Mouse (Mus musculus): ENCODE data around the gene Sh3bp5. TPM values are rescaled to one million over a fixed set of nuclear protein-coding genes. Genes with fewer than 3 reads are reported as not detected.

The Sh3bp5 gene
- polyA plus RNA-seq, 1 experiment from 2014 or later, result 29.7 TPM

- H3K9ac ChIP-seq (replicated peaks), result no peak overlapping the region
- no peaks in the 10 kb centered on the region for H3K27me3 ChIP-seq (ENCODE audit: insufficient read depth, low read length)
- 50% methylated on average over 5 of the region's 5 CpGs for WGBS (ENCODE audit: insufficient replicate concordance)
- no peak for ATAC-seq
- H3K27ac ChIP-seq (ENCODE audit: low read depth), result peak overlapping the region; percentile 50
- H3K9me3 ChIP-seq (ENCODE audit: low read length), result no peaks in the 10 kb centered on the region
- H3K4me1 ChIP-seq (ENCODE audit: insufficient read depth), result peaks cover 71% of the 10 kb centered on the region
- H3K4me3 ChIP-seq (ENCODE audit: low read depth, low read length), result no peak overlapping the region
- TF ChIP-seq EP300 (IDR thresholded peaks at IDR 0.05; ENCODE audit: low read depth) (no peak), CTCF (IDR thresholded peaks at IDR 0.05; ENCODE audit: low read depth) (no peak)
- peak; percentile 13 for DNase-seq
- no peak overlapping the region for H3K4me2 ChIP-seq (ENCODE audit: low read depth, low read length)
- H3K36me3 ChIP-seq (replicated peaks; ENCODE audit: insufficient read depth, low read length), result peaks cover 21% of the 10 kb centered on the region
These were observed 6.9 kb downstream of the Sh3bp5 start for GRCm38 (mm10) chr14:31429004-31429395.

- Histone ChIP-seq H3K36me3 (replicated peaks; ENCODE audit: insufficient read depth, low read length) (peaks cover 21% of the 10 kb centered on the region), H3K27me3 (ENCODE audit: insufficient read depth, low read length) (no peaks in the 10 kb centered on the region), H3K4me3 (ENCODE audit: low read depth, low read length) (no peak overlapping the region), H3K27ac (ENCODE audit: low read depth) (peak overlapping the region; percentile 50), H3K9ac (replicated peaks) (no peak overlapping the region), H3K9me3 (ENCODE audit: low read length) (no peaks in the 10 kb centered on the region), H3K4me2 (ENCODE audit: low read depth, low read length) (no peak overlapping the region), H3K4me1 (ENCODE audit: insufficient read depth) (peaks cover 72% of the 10 kb centered on the region)
- WGBS (ENCODE audit: insufficient replicate concordance), result 47% methylated on average over 15 of the region's 15 CpGs
- ATAC-seq, result peak; percentile 93
- no peak for TF ChIP-seq EP300 (IDR thresholded peaks at IDR 0.05; ENCODE audit: low read depth)
- no peak for TF ChIP-seq CTCF (IDR thresholded peaks at IDR 0.05; ENCODE audit: low read depth)
- DNase-seq, result peak; percentile 72
These were observed 7.5 kb downstream of the Sh3bp5 start for GRCm38 (mm10) chr14:31428211-31429003.

GRCm38 (mm10) chr14:31422961-31423791 is 12.7 kb downstream of the Sh3bp5 start:
- Histone ChIP-seq H3K4me3 (ENCODE audit: low read depth, low read length) (no peak overlapping the region), H3K27ac (ENCODE audit: low read depth) (peak overlapping the region; percentile 85), H3K4me2 (ENCODE audit: low read depth, low read length) (no peak overlapping the region), H3K27me3 (ENCODE audit: insufficient read depth, low read length) (no peaks in the 10 kb centered on the region), H3K36me3 (replicated peaks; ENCODE audit: insufficient read depth, low read length) (peaks cover 21% of the 10 kb centered on the region), H3K9me3 (ENCODE audit: low read length) (no peaks in the 10 kb centered on the region), H3K4me1 (ENCODE audit: insufficient read depth) (peaks cover 74% of the 10 kb centered on the region), H3K9ac (replicated peaks) (no peak overlapping the region)
- peak; percentile 71 for DNase-seq
- no peak for TF ChIP-seq CTCF (IDR thresholded peaks at IDR 0.05; ENCODE audit: low read depth)
- peak; percentile 39; the same call in 1 of the 2 replicates for TF ChIP-seq EP300 (IDR thresholded peaks at IDR 0.05; ENCODE audit: low read depth)
- WGBS (ENCODE audit: insufficient replicate concordance), result 41% methylated on average over 11 of the region's 11 CpGs
- ATAC-seq, result peak; percentile 36

- H3K9me3 ChIP-seq (ENCODE audit: low read length), result no peaks in the 10 kb centered on the region
- ATAC-seq, result 0 out of 2 replicates have a peak, but pooled peaks have one; percentile 9
- peak overlapping the region; percentile 85 for H3K27ac ChIP-seq (ENCODE audit: low read depth)
- peak; percentile 12 for DNase-seq
- TF ChIP-seq EP300 (IDR thresholded peaks at IDR 0.05; ENCODE audit: low read depth) (no peak; the same call in 1 of the 2 replicates), CTCF (IDR thresholded peaks at IDR 0.05; ENCODE audit: low read depth) (no peak)
- no peak overlapping the region for H3K9ac ChIP-seq (replicated peaks)
- 75% methylated on average over 5 of the region's 5 CpGs for WGBS (ENCODE audit: insufficient replicate concordance)
- H3K4me3 ChIP-seq (ENCODE audit: low read depth, low read length), result no peak overlapping the region
- H3K27me3 ChIP-seq (ENCODE audit: insufficient read depth, low read length), result no peaks in the 10 kb centered on the region
- H3K36me3 ChIP-seq (replicated peaks; ENCODE audit: insufficient read depth, low read length), result peaks cover 16% of the 10 kb centered on the region
- H3K4me1 ChIP-seq (ENCODE audit: insufficient read depth), result peaks cover 73% of the 10 kb centered on the region
- peak overlapping the region; percentile 6; the same call in 1 of the 2 replicates for H3K4me2 ChIP-seq (ENCODE audit: low read depth, low read length)
These were observed 13.5 kb downstream of the Sh3bp5 start for GRCm38 (mm10) chr14:31422395-31422794.

- Histone ChIP-seq H3K9me3 (ENCODE audit: low read length) (no peaks in the 10 kb centered on the region), H3K4me1 (ENCODE audit: insufficient read depth) (peaks cover 74% of the 10 kb centered on the region), H3K9ac (replicated peaks) (no peak overlapping the region), H3K4me2 (ENCODE audit: low read depth, low read length) (peak overlapping the region; percentile 6; the same call in 1 of the 2 replicates), H3K4me3 (ENCODE audit: low read depth, low read length) (no peak overlapping the region), H3K27me3 (ENCODE audit: insufficient read depth, low read length) (no peaks in the 10 kb centered on the region), H3K36me3 (replicated peaks; ENCODE audit: insufficient read depth, low read length) (peaks cover 11% of the 10 kb centered on the region), H3K27ac (ENCODE audit: low read depth) (peak overlapping the region; percentile 85)
- DNase-seq (peak; percentile 13), ATAC-seq (peak; percentile 71)
- TF ChIP-seq EP300 (IDR thresholded peaks at IDR 0.05; ENCODE audit: low read depth) (peak; percentile 16; the same call in 1 of the 2 replicates), CTCF (IDR thresholded peaks at IDR 0.05; ENCODE audit: low read depth) (no peak)
- 67% methylated on average over 18 of the region's 18 CpGs for WGBS (ENCODE audit: insufficient replicate concordance)
These were observed 14.2 kb downstream of the Sh3bp5 start for GRCm38 (mm10) chr14:31421509-31422295.

All from liver, postnatal 0 days (tissue).